Mouse (Mus musculus) brain, adult 2 months (tissue): ENCODE measurements at regions not wholly inside any gene's neighbourhood (a gene's known extent, or its start where the extent isn't known, plus 50 kb on each side); places are given as distances from the start of the nearest gene placed in this dataset.
"Not testable (repeated sequence)": the region's sequence is repeated elsewhere in the genome, so short reads cannot be mapped to it uniquely, and the experiment has no call there.

ENCODE experiments used
- DNase-seq: peaks from one replicate; pipeline ENCODE4 v3.0.0; 2011; ENCODE audit warnings: low read depth, low spot score

DNA sequence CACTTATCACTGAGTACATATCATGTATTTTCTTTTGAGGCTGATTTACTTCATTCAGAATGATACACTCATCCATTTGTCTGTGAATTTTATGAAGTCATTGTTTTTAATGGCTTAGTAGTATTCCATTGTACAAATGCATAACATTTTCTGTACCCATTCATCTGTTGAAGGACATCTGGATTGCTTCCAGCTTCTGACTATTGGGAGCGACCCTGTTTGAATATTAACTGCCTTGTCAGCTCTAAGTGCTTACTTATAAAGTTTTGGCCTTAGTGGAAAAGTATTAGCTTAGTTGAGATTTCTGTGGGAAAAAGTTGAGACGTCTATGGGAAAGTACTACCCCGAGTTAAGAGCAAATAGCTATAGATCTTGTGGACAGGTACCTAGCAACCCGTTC is 120.4 kb downstream of the Hnmt start:
- DNase-seq, result no peak

GRCm38 (mm10) chr2:23926921-23927320 is 122.3 kb downstream of the Hnmt start:
- no peak for DNase-seq

DNA sequence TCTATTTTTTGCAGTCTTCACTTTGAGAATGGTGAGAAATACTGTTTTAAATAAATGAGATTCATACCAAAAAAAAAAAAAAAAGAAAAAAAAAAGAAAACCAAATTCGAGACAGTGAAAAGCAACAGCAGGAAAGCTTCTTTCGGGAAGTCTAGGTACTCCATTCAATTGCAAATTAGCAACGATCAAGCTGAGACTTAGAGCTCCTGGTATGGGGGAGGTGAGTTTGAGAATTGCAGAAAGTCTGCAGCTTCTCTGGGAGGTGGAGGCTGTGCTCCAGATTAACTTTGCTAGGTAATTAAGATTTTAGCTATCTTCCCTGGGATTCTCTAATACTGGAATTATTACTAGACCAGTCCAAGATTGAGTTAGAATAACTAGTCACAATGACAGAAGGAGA is 140.4 kb downstream of the Hnmt start:
- DNase-seq, result peak; percentile 16

- not testable (repeated sequence) for DNase-seq
Measured at GRCm38 (mm10) chr2:23906906-23907700, 142.1 kb downstream of the Hnmt start.

- no peak for DNase-seq
Measured at GRCm38 (mm10) chr2:23899046-23899445, 150.1 kb downstream of the Hnmt start.

GRCm38 (mm10) chr2:23897011-23897410 is 152.2 kb downstream of the Hnmt start:
- no peak for DNase-seq

- DNase-seq, result no peak
Measured at GRCm38 (mm10) chr2:23893216-23893615, 156.0 kb downstream of the Hnmt start.

- DNase-seq, result no peak
Measured at GRCm38 (mm10) chr2:23867419-23867818, 181.8 kb downstream of the Hnmt start.

- no peak for DNase-seq
Measured at GRCm38 (mm10) chr2:23866326-23866725, 182.9 kb downstream of the Hnmt start.

- not testable (repeated sequence) for DNase-seq
Measured at GRCm38 (mm10) chr2:23862277-23862676, 186.9 kb downstream of the Hnmt start.
